Comparison of ENCODE assay signal across 16 mouse cellular contexts in genomic region chr6:72506104-72506503, GRCm38 (mm10). TPM values are rescaled to one million over a fixed set of nuclear protein-coding genes. Genes with fewer than 3 reads are reported as not detected.
"Had no signal": no experiment of that assay in that cellular context is flagged by ENCODE, and none has a peak within 500 bp of the region (broad histone marks: within the 10 kb centered on the region; RNA-seq: fewer than 3 reads in every experiment).

No protein-coding gene starts in this region.

- DNase-seq: lung, adult 2 months; lung, postnatal 36 days; right cerebral cortex, adult 18-20 months; right cerebral cortex, postnatal 25 days; thymus, adult 18-20 months; thymus, postnatal 14 days had no signal

- H3K27ac ChIP-seq: left cerebral cortex, adult 2 months; limb, embryonic 10.5 days; liver, embryonic 15.5 days; midbrain, embryonic 13.5 days; neural tube, embryonic 15.5 days had no signal

- H3K36me3 ChIP-seq: limb, embryonic 10.5 days; liver, embryonic 15.5 days; midbrain, embryonic 13.5 days; neural tube, embryonic 15.5 days had no signal

- H3K27me3 ChIP-seq: liver, embryonic 15.5 days; midbrain, embryonic 13.5 days; neural tube, embryonic 15.5 days had no signal

- H3K4me3 ChIP-seq: left cerebral cortex, adult 2 months; limb, embryonic 10.5 days; liver, embryonic 15.5 days; midbrain, embryonic 13.5 days; neural tube, embryonic 15.5 days had no signal

RNA-seq across cellular contexts. Expression of gene Sh2d6, which starts 15.4 kb away (rescaled TPM):
- total RNA-seq: megakaryocyte progenitor cell, adult 5-6 weeks; midbrain, postnatal 0 days had no signal
- polyA plus RNA-seq: liver, embryonic 11.5 days; liver, embryonic 15.5 days; lung, postnatal 0 days; neural tube, embryonic 11.5 days had no signal
